Mouse (Mus musculus): ENCODE data around the gene Pcsk7.

GRCm38 (mm10) chr9:45952057-45952456, 45.8 kb downstream of the Pcsk7 start:
- TF ChIP-seq POLR2A (IDR thresholded peaks at IDR 0.05; ENCODE audit: low read depth, low read length) (no peak), CTCF (conservative IDR thresholded peaks at IDR 0.05; ENCODE audit: insufficient read depth, insufficient read length, low read depth, low read length) (no peak)

Data from kidney, adult 2 months (tissue).